Mouse (Mus musculus) forebrain, embryonic 13.5 days (tissue): ENCODE data around the gene Ppp1r37. TPM values are rescaled to one million over a fixed set of nuclear protein-coding genes. Genes with fewer than 3 reads are reported as not detected.

ENCODE experiments used
- ATAC-seq: fragments of 200-750 bp; cut with Nextera tagmentation; 2 replicates; pipeline ENCODE4 v1.8.0; 2017
- H3K27ac ChIP-seq: fragments of 300-500 bp; sonication (generic); 2 replicates; pipeline ENCODE4 v1.5.1; 2015; ENCODE audit warnings: inconsistent platforms, mild to moderate bottlenecking, moderate library complexity
- H3K27me3 ChIP-seq: fragments of 300-500 bp; sonication (generic); 2 replicates; pipeline ENCODE4 v1.6.1; 2015; ENCODE audit warnings: mild to moderate bottlenecking, inconsistent platforms
- H3K36me3 ChIP-seq: fragments of 300-500 bp; sonication (generic); 2 replicates; pipeline ENCODE4 v1.6.1; 2015; ENCODE audit warnings: mild to moderate bottlenecking, inconsistent platforms; ENCODE audit not compliant: poor library complexity, severe bottlenecking
- H3K4me1 ChIP-seq: fragments of 300-500 bp; sonication (generic); 2 replicates; pipeline ENCODE4 v1.6.1; 2015; ENCODE audit warnings: inconsistent platforms
- H3K4me2 ChIP-seq: fragments of 300-500 bp; sonication (generic); 2 replicates; pipeline ENCODE4 v1.6.1; 2015; ENCODE audit warnings: inconsistent platforms, mild to moderate bottlenecking, moderate library complexity
- H3K4me3 ChIP-seq: fragments of 300-500 bp; sonication (generic); 2 replicates; pipeline ENCODE4 v1.5.1; 2015; ENCODE audit warnings: mild to moderate bottlenecking, inconsistent platforms
- H3K9ac ChIP-seq: fragments of 300-500 bp; sonication (generic); 2 replicates; pipeline ENCODE4 v1.6.1; 2015; ENCODE audit warnings: mild to moderate bottlenecking, inconsistent platforms
- H3K9me3 ChIP-seq: fragments of 300-500 bp; sonication (generic); replicated peaks from 2 replicates; pipeline ENCODE4 v1.6.1; 2016; ENCODE audit warnings: inconsistent platforms
- WGBS: fragments of 180-500 bp; shearing (Covaris S2); methylation state at CpG from one replicate; pipeline ENCODE4 v1.1.7; 2015; 5-methylcytosine and 5-hydroxymethylcytosine counted together
- polyA plus RNA-seq: library from polyadenylated mRNA; unstranded; fragments of >200 nt; fragmentation: Nextera tagmentation; extraction: Ambion mirVana; gene quantifications from 2 replicates; pipeline ENCODE4 v1.2.1, GENCODE M21; 2015

The Ppp1r37 gene
- polyA plus RNA-seq, 1 experiment from 2014 or later, result 22.4 TPM

DNA sequence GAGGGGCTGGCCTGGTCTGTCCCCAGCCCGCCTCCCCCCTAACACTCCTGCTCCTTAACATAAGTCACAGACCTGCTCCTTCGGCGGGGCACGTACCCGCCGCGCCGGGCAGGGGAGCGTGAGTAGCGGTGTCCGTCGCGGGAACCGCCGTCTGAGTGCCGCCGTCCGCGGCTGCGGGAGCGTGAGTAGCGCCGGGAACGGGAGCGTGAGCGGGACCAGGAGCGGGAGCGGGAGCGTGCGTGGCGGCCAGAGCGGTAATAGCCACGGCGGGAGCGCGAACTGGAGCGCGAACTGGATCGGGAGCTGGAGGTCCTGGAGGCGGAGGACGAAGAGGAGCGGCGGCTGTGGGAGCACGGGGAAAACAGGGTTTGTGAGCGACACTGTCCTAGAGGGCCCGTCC, 23.4 kb upstream of the Ppp1r37 start:
- Histone ChIP-seq H3K36me3 (peaks cover 99% of the 10 kb centered on the region), H3K27me3 (no peaks in the 10 kb centered on the region), H3K9me3 (no peaks in the 10 kb centered on the region), H3K27ac (no peak overlapping the region), H3K9ac (no peak overlapping the region), H3K4me3 (no peak overlapping the region), H3K4me2 (no peak overlapping the region), H3K4me1 (no peaks in the 10 kb centered on the region)
- no peak for ATAC-seq
- 73% methylated on average over 46 of the region's 46 CpGs for WGBS

DNA sequence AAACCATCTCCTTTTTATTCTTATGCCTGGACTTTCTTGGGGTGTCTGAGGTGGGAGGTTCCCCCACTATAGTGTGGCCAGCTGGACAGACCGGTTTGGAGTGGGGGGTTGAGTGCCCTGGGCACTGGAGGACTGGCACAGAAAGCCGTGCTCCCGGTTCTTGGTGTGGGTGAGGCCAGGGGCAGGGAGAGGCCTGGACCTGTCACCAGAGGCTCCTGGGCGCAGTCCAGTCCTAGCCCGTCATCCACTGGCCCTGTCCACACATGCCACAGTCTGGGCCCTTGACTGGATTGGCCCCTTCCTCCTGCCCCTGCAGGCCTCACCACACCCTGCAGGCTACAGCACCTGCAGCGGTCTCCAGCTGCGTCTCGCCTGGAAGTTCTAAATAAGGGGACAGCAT, 17.8 kb upstream of the Ppp1r37 start:
- peaks cover 61% of the 10 kb centered on the region for H3K36me3 ChIP-seq
- ATAC-seq, result no peak
- peaks cover 47% of the 10 kb centered on the region for H3K27me3 ChIP-seq
- H3K27ac ChIP-seq, result no peak overlapping the region
- no peak overlapping the region for H3K4me3 ChIP-seq
- no peak overlapping the region for H3K4me2 ChIP-seq
- whole genome bisulfite sequencing, result 91% methylated on average over 8 of the region's 8 CpGs
- H3K4me1 ChIP-seq, result peaks cover 8% of the 10 kb centered on the region
- no peak overlapping the region for H3K9ac ChIP-seq
- no peaks in the 10 kb centered on the region for H3K9me3 ChIP-seq

DNA sequence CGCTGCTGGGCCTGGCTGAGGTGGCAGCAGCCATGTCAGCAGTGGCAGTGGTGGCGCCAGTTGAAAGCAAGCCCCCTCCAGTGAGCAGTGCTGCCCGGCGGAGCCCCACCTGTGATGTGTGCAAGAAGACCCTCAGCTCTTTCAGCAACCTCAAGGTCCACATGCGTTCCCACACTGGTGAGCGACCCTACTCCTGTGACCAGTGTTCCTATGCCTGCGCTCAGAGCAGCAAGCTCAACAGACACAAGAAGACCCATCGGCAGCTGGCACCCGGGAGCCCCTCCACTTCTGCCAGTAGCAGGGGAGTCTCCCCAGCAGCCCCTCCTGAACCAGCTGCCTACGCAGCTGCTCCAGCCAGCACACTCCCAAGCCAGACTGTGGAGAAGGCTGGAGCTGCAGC, 16.9 kb upstream of the Ppp1r37 start:
- Histone ChIP-seq H3K36me3 (peaks cover 52% of the 10 kb centered on the region), H3K9ac (no peak overlapping the region), H3K4me2 (no peak overlapping the region), H3K9me3 (no peaks in the 10 kb centered on the region), H3K4me1 (peaks cover 8% of the 10 kb centered on the region), H3K4me3 (no peak overlapping the region), H3K27ac (no peak overlapping the region), H3K27me3 (peaks cover 55% of the 10 kb centered on the region)
- no peak; the same call in 1 of the 2 replicates for ATAC-seq
- 84% methylated on average over 10 of the region's 10 CpGs for WGBS

DNA sequence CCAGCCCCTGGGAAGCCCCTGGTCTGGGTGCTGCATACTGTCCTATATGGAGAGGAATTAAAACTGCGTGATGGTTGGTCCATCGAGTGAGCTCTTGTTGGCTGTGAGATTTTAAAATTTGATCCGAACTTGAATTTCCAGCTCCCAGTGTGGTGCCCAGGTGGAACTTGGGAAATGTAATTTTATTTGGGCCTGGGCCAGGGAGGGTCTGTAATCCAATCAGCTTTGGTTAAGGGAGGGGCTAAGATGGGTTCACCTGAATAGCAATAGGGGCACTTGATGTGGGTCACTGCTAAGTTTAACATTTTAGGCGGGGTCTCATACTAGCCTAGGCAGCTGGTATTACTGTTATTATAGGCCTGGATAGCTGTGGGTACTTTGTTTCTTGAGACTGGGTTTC, 15.6 kb upstream of the Ppp1r37 start:
- Histone ChIP-seq H3K4me2 (no peak overlapping the region), H3K4me3 (no peak overlapping the region), H3K27me3 (peaks cover 57% of the 10 kb centered on the region), H3K4me1 (peaks cover 13% of the 10 kb centered on the region), H3K9me3 (no peaks in the 10 kb centered on the region), H3K36me3 (peaks cover 39% of the 10 kb centered on the region), H3K27ac (no peak overlapping the region), H3K9ac (no peak overlapping the region)
- 61% methylated on average over 4 of the region's 4 CpGs for WGBS
- no peak for ATAC-seq

DNA sequence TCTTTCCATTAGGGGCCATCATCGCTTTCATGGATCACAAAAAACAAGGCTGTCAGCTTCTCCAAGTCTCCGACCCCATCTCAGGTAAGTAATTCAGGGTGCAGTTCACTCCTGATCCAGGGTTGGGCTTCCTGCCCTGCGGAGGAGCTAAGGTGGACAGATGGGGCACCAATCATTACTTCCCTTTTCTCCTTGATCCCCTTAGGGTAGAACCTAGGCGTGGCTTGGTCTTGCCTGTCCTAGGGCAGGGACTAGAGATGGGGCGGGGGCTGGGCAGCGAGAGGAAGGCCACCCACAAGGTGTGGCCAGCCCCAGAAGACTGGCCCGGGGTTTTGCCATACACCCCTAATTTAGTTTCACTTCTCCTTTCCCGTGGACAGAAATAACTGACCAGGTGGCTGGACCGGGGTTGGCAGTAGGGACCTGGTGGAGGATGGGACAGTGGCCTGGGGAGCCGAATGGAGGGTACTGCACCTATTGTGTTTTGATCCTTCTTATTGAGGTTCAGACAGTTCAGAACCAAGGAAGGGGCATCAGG, 15.1 kb upstream of the Ppp1r37 start:
- 12% methylated on average over 10 of the region's 10 CpGs for WGBS
- no peak overlapping the region for H3K27ac ChIP-seq
- no peaks in the 10 kb centered on the region for H3K9me3 ChIP-seq
- peaks cover 34% of the 10 kb centered on the region for H3K36me3 ChIP-seq
- H3K4me1 ChIP-seq, result peaks cover 13% of the 10 kb centered on the region
- no peak overlapping the region for H3K9ac ChIP-seq
- ATAC-seq, result no peak
- peaks cover 57% of the 10 kb centered on the region for H3K27me3 ChIP-seq
- H3K4me2 ChIP-seq, result peak overlapping the region; percentile 57
- peak overlapping the region; percentile 33 for H3K4me3 ChIP-seq

DNA sequence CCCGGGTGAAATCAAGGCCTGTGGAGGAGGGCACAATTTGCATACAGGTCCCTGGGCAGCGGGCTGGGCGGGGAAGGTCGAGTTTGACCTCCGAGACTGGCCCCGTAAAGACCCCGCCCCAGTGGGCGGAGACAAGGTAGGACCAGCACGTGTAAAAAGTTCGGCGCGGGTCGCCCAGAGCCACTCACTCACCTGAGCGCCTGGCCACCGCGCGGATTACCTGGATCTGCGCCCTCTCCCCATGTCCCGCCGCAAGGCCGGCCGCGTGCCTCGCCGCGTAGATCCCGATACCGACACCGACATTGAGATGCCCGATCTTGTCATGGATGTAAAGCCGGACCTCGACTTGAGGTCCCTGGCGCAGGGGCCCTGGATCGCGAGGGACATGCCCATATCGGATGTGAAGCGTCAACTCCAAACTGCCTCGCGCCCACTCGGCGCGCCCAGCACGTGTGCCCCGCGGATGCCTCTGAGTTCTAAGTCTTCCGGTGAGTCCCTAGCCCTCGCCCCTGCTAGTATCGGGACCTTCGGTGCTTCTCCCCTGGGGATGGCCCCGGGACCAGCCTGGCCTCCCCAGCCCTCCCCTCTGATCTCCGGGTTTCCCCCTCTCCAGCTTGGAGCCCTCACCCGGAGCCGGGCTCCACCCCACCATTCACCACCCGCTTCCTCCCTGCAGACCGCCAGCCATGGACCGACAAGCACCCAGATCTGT, 14.4 kb upstream of the Ppp1r37 start, which contains the start of the genes Zfp296 and Gemin7:
Gene Zfp296, plus strand, starts transcription at position 147 of the 712 bp plus-strand sequence.
Gene Gemin7, minus strand, starts transcription at position 455 of the 712 bp plus-strand sequence.
- Histone ChIP-seq H3K36me3 (peaks cover 28% of the 10 kb centered on the region), H3K27ac (no peak within 1 kb of the TSS), H3K9me3 (no peaks in the 10 kb centered on the region), H3K4me3 (peak within 1 kb of the TSS; percentile 33), H3K4me2 (peak within 1 kb of the TSS; percentile 57), H3K9ac (peak within 1 kb of the TSS; percentile 38; the same call in 1 of the 2 replicates), H3K27me3 (peaks cover 57% of the 10 kb centered on the region), H3K4me1 (peaks cover 19% of the 10 kb centered on the region)
- ATAC-seq, result no peak
- 1% methylated on average over 56 of the region's 56 CpGs for WGBS

DNA sequence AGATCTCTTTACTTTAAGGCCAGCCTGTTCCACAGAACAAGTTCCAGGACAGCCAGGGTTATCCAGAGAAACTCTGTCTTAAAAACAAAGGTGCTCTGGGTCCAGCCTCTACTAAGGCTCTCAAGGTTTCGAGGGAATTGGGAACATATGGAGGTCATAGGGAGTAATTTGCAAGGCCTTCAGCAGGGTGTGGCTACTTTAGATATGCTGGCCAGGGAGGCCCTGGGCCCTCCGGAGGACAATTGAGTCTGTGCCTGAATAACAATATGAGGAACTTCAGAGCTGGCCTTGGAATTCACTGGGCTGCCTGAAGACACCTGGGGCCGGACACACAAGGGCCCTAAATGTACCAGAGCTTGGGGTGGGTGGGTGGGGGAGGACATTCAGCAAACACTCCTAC, 12.7 kb upstream of the Ppp1r37 start:
- 67% methylated on average over 3 of the region's 3 CpGs for WGBS
- Histone ChIP-seq H3K27me3 (peaks cover 57% of the 10 kb centered on the region), H3K27ac (no peak overlapping the region), H3K9ac (no peak overlapping the region), H3K9me3 (no peaks in the 10 kb centered on the region), H3K4me2 (no peak overlapping the region), H3K4me1 (peaks cover 28% of the 10 kb centered on the region), H3K4me3 (no peak overlapping the region), H3K36me3 (peaks cover 11% of the 10 kb centered on the region)
- ATAC-seq, result no peak

DNA sequence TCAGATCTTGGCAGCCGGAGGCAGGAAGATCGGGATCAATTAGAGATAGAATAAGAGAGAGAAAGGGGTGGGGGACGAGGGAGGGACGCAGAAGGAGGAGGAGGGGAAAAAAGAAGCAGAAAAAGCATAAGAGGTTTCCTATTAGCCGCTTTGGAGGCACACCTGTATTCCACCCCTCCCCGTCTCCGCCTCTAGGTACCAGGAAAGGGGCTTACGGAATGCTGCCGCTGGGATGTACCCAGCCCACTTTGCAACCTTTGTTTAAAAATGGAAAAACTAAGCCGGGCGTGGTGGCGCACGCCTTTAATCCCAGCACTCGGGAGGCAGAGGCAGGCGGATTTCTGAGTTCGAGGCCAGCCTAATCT, 10.9 kb upstream of the Ppp1r37 start:
- Histone ChIP-seq H3K36me3 (peaks cover 15% of the 10 kb centered on the region), H3K9me3 (no peaks in the 10 kb centered on the region), H3K27ac (no peak overlapping the region), H3K4me1 (peaks cover 28% of the 10 kb centered on the region), H3K9ac (peak overlapping the region; percentile 83), H3K27me3 (peaks cover 42% of the 10 kb centered on the region), H3K4me2 (peak overlapping the region; percentile 79), H3K4me3 (peak overlapping the region; percentile 75)
- 25% methylated on average over 16 of the region's 16 CpGs for WGBS
- no peak; the same call in 1 of the 2 replicates for ATAC-seq

DNA sequence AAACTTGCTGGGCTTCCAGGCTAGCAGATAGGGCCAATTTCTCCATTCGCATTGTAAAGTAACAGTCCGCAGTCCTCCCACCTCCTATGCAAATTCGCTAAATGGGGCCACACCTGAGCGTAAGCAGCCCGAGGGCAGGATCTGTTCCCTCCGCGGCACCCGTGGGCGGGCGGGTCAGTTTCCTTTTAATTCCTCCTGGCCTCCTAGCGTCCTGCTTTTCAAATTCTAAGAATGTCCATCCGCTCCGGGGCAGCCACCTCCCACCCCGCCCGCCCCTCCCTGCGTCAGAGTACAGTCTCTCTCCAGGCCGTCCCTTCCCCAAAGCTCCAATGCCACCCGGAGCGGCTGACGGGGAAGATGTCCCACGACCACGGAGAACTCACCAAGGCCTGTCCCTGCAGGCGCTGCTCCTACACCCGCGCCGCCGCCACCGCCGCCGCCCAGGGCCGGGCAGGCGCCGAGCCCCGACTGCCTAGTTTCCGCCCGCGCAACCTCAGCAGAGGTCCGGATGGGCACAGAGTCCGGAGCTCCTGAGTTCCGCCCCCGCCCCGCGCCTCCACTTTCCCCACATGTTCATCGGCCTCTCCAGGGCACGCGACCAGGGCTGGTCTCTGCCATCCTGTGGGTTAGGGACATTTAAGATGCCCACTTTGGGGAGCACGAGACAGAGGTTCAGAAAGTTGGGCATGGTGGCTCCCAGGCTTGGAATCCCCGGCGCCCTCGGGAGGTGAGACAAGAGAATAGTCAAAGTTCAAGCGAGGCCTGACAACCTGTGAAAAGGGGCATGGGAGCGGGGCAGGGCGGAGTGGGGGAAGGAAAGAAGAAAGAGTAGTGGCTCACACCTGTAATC, 10.3 kb upstream of the Ppp1r37 start:
- Histone ChIP-seq H3K27me3 (peaks cover 36% of the 10 kb centered on the region), H3K27ac (peak overlapping the region; percentile 69), H3K9ac (peak overlapping the region; percentile 83), H3K4me1 (peaks cover 28% of the 10 kb centered on the region), H3K4me2 (peak overlapping the region; percentile 79), H3K4me3 (peak overlapping the region; percentile 75), H3K9me3 (no peaks in the 10 kb centered on the region), H3K36me3 (peaks cover 18% of the 10 kb centered on the region)
- WGBS, result 1% methylated on average over 53 of the region's 53 CpGs
- peak; percentile 90 for ATAC-seq

DNA sequence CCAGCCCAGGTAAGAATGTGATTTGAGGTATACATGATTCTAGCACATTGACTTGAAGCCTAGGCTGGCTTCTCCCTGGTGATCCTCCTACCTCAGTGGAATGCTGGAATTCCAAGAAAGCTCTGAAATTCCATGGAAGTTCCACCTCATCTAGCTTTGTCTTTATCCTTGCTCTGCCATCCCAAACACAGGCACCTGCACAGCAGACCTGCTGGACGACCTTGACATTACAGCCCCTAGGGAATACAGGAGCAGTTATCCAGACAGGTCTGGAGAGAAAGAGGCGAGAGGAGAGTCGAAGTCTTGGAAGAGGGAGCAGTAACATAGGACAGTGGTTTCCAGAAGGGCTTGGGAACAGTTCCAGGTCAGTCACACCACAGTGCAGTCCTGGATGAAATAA, 6.8 kb upstream of the Ppp1r37 start:
- no peak for ATAC-seq
- WGBS, result 87% methylated on average over 3 of the region's 3 CpGs

DNA sequence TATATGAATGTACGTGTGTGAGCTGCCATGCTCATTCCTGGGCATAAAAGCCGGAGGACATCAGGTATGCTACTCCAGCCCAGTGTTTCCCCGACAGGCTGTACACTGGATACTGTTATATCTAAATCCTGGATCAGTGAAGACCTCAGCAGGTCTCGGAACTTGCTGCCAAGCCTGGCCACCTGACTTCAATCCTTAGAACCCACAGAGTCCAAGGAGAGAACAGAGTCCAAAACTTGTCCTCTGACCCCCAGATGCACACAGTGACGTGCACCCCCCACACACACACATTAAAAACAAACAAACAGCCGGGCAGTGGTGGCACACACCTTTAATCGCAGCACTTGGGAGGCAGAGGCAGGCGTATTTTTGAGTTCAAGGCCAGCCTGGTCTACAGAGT, 4.5 kb upstream of the Ppp1r37 start:
- Histone ChIP-seq H3K4me1 (peaks cover 22% of the 10 kb centered on the region), H3K4me3 (no peak overlapping the region), H3K9ac (no peak overlapping the region), H3K27me3 (no peaks in the 10 kb centered on the region), H3K27ac (no peak overlapping the region), H3K4me2 (no peak overlapping the region), H3K36me3 (peaks cover 48% of the 10 kb centered on the region), H3K9me3 (0 out of 2 replicates have a peak, but pooled peaks cover 5% of the 10 kb centered on the region)
- WGBS, result 92% methylated on average over 8 of the region's 8 CpGs
- no peak for ATAC-seq

More for the DNA sequence above, 6.8 kb upstream of the Ppp1r37 start:
- Histone ChIP-seq H3K4me1 (peaks cover 19% of the 10 kb centered on the region), H3K4me2 (no peak overlapping the region), H3K27ac (no peak overlapping the region), H3K27me3 (peaks cover 2% of the 10 kb centered on the region), H3K9ac (no peak overlapping the region), H3K36me3 (peaks cover 37% of the 10 kb centered on the region), H3K4me3 (no peak overlapping the region), H3K9me3 (no peaks in the 10 kb centered on the region)

DNA sequence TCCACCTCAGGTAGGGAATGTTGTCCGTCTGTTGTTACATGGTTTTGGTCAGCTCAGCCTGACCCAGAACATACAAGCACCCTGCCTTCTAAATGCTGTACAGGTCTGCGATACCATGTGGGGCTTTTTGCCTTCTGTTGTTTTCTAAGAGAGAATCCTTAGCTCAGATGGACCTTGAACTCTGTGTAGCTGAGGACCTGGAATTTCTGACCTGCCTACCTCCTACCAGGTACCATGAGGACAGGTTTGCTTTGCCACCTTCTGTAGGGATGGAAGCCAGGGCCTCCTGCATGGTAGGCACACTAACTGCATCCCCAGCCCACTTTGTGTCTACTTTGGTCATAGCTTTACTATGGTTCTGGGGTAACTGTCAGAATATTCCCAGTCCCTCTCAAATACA, 2.9 kb upstream of the Ppp1r37 start:
- WGBS, result 94% methylated on average over 2 of the region's 2 CpGs
- H3K27ac ChIP-seq, result no peak overlapping the region
- H3K9ac ChIP-seq, result no peak overlapping the region
- H3K27me3 ChIP-seq, result no peaks in the 10 kb centered on the region
- peaks cover 48% of the 10 kb centered on the region for H3K36me3 ChIP-seq
- no peak overlapping the region for H3K4me3 ChIP-seq
- no peak overlapping the region for H3K4me2 ChIP-seq
- H3K4me1 ChIP-seq, result peaks cover 19% of the 10 kb centered on the region
- ATAC-seq, result no peak
- 0 out of 2 replicates have a peak, but pooled peaks cover 5% of the 10 kb centered on the region for H3K9me3 ChIP-seq
